Mouse (Mus musculus): ENCODE results near the gene Polrmt.
A peak's percentile ranks its signal among the peaks of the same experiment; 100 is the strongest.

The Polrmt gene

DNA sequence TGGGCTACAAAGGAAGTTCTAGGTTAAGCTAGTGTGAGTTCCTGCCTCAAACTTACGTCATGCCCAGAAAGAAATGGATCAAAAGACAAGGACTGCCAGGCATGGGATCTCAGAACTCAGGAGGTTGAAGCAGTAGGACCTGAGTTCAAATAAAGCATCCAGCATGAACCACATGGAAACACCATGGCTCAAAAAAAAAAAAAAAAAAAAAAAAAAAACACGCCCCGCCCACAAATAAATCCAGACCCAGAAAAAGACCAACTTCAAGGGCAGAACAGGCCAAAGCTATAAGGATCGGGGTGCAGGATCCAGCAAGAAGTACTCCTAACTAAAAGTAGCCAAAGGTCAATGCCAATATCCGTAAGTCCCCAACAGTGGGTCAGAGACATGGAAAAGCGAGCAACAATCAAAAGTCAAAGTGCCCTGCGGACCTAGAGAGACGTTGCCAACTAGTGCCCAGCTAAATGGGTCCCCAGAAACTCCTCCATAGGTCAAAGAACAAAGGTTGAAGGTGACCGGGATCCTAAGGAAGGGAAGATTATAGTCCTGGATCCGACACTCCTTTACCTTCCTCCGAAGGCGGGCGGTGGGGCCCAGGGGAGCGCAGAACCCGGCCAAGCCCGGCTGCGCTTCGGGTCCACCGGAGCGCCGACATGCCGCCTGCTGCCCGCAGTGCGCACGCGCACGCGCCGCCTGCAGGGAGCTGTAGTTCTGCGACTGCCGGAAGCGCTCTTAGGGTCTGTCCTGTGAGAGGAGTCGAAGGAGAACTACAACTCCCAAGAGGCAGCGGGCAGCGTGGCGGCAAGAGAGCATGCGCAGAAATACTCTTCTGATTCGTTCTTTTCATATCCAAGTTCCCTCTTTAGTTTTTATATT lies at the start of gene Polrmt:
TSS of gene Polrmt (minus strand) at position 684 of the 876 bp plus-strand sequence.
- DNase-seq (ENCODE audit: low read depth, low spot score) = peak; percentile 92

DNA sequence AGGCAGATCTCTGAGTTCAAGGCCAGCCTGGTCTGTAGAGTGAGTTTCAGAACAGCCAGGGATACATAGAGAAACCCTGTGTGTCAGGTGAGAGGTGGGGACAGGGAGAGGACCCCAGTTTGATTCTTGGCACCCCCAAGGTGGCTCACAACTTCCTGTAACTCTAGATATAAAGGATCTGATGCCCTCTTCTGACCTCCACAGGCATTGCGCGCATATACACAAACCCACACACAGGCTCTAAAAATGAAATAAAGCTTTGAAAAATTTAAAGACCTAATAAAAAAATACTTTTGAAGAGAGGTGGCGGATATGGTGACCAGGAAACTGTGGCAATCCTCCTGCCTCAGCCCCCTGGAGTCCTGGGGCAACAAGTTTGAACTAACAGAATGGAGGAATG lies 49.5 kb upstream of the Polrmt start:
- no peak for DNase-seq (ENCODE audit: low read depth, low spot score)

DNA sequence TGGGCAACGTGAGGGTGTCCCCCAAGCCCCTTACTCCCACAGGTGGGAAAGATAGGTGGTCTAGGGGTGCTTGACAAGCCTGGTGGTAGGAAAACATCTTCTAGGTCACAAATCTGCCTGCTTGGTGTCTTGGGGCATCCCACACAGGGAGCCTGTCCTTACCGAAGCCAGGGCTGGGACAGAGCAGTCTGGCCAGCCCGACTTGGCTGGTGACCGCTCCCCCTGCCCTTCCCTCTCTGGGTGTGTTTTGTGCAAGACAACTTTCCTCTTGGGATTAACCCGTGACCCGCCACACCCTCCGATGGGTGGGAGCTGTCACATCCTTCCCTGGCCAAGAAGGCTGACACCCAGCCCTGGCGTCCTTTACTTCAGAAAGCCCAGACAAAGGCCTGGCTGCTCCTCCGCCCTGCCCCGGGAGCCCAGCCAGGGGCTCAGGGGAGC lies 48.1 kb upstream of the Polrmt start:
- DNase-seq (ENCODE audit: low read depth, low spot score) = no peak

DNA sequence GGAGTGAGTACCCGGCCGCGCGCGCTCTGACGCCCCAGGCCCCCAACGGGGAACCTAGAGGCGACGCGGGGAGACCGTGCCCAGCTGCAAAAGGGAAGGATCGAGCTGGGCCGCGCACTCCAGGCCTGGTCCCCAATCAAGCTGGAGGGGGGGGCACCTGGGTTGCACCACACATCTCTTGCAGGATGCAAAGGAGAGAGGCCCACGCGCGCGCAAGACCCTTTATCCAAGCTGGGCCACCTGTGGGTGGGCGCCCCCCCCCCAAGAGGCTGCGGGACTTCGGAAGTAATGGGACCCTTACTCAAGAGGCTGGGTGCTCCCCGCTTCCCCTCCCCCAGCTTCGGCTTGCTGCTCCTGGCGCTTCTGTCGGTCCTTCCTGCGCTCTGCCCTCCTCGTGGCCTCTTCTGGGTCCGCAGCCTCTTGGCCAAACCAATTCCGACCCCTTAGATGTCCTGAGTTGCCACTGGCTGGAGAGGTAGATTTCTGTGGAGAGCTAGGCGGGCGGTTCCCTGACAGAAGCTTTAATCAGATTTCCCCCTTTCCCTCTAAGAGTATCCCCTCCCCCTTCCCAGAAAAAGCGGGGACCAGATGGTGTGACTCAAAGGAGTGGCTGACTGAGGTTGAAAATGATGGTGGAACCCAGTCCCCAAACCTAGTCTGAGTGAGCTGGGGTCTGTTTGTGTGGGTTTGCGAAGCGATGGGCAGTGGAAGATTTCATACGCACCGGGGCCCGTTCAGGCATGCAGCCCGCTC lies 47.5 kb upstream of the Polrmt start:
- DNase-seq (ENCODE audit: low read depth, low spot score) = no peak

DNA sequence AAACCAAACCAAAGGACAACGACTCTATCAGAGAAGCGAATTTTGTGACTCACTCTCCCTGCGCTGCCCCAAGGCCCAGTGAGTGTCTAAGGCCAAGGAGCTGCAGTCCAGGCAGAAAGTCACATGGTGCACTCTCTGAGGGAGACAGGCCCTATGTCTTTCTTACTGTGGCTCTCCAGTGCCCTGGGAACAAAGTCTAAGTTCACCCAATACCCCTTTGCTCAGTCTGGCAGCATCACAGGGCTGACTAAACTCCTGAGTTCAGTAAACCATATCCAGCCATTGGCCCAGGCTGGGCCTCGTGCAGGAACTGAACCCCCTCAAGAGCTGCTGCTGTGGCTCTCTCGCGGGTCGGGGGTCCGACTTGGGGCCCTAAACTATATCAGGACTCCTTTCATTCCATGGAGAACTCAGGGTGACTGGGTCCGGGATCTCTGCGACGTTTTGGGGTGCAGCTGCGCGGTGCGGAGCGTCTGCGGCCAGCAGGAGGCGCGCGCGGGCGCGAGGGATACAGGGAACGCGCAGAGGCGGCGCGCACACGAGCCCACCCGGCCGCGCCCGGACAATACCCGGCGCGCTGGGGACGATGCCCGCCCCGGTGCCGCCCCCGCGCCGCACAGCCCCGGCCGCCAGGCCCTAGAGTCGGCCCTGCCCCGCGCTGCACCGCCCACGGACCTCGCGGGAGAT lies 46.8 kb upstream of the Polrmt start, which contains the start of gene Palm:
TSS of gene Palm (plus strand) at position 522 of the 687 bp plus-strand sequence.
- DNase-seq (ENCODE audit: low read depth, low spot score) = peak; percentile 60

DNA sequence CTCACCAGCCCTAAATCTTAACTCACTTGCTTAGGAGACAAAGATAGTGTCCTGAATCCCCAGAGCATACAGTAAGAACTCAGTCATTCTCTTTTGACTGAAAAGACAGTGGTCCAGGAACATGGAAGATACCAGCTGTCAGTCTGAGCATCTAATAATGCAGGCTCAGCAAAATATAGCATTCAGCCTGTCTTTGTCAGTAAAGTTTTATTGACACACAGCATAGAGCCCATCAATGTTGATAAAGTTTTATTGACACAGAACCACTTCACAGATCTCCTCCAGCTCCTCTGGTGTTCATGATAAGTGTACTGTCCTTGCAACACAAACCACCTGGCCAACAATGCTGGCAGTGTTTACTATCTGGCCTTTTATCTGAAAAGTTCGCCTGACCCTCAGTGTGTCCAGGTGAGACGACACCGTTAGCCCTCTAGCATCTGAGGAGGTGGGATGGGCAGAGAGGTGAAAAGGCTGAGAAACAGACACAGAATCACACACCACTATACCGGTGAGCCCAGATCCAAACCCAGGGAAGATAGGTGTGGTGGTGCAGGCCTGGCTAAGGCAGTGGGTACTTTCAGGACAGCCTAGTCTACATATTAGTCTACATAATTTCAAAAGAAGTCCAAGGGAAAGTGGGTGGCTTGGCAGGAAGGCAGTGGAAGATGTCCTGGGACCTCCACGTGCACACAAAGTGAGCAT lies 46.1 kb upstream of the Polrmt start:
- DNase-seq (ENCODE audit: low read depth, low spot score) = no peak

DNA sequence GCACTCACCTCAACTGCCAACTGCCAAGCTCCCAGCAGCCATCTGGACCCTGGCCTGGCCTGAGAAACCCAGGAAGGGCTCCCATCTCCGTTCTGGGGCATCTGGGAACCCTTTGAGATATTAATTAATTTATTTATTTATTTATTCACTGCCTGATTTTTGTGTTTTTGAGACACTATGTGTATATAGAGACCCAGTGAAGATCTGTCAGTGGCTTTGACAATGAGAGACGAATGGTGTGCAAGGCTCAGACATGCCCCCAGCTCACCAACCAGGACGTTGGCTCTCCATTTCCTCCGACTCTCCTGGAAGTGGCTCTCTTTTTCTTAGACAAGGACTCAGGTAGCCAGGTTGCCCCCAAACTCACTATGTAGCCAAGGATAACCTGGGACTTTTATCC lies 44.5 kb upstream of the Polrmt start, which contains the start of gene Prss57:
TSS of gene Prss57 (minus strand) at position 101 of the 400 bp plus-strand sequence.
- no peak for DNase-seq (ENCODE audit: low read depth, low spot score)

DNA sequence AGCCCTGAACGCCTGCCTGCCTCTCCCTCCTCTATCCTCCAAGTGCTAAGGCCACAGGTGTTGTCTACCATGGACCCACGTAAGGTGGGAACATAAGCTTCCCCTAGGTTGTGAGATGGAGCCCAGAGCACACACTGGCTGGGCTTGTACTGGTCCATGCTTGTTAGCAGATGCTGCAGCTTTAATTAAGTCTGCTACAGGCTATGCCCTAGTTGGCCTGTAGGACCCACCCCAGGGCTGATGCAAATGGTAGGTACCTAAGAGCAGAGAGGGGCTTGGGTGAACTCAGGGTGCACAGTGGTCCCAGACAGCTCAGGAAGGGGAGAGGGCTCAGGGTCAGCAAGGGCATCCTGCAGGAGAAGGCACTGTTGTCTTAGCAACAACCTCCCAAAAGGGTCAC lies 43.2 kb upstream of the Polrmt start:
- no peak for DNase-seq (ENCODE audit: low read depth, low spot score)

DNA sequence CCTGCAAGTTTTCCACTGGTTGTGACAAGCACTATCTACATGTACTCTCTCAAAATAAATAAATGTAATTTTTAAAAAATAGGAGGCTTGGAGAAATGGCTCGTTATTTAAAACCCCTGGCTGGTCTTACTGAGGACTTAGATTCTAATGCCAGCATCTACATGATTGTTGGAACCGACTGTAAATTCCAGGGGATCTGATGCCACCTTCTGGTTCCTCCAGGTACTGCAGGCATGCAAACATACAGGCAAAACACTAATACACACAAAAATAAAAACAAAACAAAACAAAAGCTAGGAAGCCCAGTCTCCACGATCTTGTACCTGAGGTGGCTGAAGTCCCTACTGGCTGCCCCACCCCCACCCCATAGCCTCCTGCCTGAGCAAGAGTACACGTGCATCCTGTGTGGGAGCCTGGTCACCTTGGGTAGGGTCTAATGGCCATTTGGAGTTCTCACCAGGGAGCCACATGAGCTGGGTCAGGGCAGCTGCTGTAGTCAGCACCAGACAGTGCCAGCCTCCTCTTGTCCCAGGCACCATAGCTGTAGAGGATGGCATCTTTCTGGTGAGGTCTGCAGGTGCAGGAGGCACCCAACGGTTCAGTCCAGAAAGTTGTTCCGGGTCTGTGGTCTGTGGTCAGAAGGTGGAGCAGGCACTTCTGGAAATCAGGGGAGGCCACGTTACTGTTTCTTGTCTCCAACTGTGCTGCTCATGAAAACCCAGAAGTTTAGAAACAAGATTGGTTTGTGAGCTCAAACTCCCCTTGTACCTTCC lies 42.2 kb upstream of the Polrmt start:
- peak; percentile 63 for DNase-seq (ENCODE audit: low read depth, low spot score)

DNA sequence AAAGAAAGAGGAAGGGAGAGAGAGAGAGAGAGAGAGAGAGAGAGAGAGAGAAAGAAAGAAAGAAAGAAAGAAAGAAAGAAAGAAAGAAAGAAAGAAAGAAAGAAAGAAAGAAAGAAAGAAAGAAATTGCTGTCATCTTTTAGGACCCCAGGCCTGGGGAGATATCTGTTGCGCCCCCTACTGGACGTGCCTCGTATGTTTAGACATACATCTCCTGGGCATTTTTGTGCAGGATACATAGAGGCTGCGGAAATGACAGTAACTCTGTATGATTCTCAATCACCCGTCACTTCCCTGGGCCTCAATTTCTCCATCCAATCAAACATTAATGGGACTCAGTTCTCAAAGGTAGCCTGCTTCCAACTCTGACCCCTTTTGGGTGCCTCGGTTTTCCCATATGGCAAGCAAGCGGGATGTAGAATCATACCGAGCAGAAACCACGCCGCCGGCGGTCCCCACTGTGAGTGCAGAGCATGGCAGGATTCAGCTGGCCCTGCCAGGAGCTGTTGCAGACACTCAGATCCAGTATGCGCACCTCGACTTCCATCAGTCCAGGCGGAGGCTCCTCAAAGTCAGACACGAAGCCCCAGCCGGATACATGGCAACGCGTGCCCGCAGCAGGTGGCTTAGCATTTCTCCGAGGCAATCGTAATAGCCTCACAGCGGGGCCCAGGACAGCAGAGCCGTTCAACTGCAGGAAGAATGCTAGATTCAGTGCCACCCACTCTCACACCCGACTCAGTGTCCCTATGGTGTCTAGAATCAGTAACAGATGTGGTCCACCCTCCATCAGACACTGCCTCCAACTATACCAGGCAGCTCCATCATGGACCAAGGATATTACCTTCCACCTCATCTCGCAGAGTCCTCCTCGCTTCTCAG lies 37.8 kb upstream of the Polrmt start:
- DNase-seq (ENCODE audit: low read depth, low spot score) = no peak

DNA sequence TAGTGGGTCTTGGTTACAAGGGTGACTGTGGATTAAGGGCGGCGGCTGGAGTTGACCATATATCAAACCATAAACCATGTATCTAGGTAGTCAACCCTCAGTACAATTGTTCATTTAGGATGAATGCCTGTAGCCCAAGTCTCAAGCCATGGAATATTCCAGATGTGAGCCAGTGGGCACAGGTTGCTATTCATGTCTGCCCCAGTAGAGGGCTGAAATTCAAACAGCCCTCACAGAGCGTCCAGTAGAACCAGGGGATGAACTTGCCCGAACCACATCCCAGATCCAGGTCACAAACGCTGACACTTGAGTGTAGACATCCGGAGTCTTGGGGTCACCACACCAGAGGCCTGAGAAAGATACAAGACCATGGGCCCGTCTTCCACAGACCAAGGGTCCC lies 36.7 kb upstream of the Polrmt start:
- no peak for DNase-seq (ENCODE audit: low read depth, low spot score)

DNA sequence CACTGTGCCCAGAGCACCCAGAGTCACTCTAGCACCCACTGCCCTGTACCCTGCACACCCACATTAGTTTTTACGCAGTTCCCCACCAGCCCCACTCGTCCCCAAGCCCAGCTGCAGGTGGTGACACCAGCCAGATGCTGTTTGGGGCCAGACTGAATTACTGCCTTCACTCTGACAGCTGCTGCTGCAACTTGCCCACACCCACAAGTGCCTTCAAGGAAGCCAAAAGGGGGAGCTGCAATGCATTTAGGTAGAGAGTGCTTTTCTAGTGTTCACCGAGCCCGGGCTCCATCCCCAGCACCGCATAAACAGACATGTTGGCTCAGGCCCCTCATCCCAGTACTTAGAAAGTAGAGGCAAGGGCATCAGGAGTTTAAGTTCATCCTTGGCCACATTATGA lies 35.6 kb upstream of the Polrmt start:
- no peak for DNase-seq (ENCODE audit: low read depth, low spot score)

DNA sequence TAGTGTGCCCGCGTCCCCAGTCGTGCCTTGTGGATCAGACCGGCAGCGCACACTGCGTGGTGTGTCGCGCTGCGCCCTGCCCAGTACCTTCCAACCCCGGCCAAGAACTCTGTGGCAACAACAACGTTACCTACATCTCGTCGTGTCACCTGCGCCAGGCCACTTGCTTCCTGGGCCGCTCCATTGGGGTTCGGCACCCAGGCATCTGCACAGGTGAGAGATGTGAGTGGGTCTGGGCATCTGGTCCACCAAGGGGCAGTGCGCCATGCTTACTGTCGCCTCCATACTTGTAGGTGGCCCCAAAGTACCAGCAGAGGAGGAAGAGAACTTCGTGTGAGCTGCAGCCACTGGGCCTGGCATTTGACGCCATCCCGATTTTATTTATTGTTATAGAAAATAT lies 34.8 kb upstream of the Polrmt start:
- DNase-seq (ENCODE audit: low read depth, low spot score) = no peak

DNA sequence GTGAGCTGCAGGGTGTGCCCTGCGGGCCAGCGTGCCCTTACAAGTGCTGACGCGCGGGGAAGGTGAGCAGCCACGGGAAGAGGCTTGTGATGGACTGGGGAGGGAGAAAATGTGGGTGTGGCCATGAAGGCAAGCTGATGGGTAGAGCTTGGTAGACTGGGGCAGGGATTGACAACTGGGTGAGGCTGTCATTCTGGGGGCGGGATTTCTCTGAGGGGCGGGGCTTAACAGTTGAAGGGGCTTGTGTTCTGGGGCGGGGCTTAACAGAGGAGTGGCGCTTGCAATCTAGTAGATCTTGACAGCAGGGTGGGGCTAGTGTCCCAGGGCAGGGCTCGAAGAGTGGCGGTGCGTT lies 34.3 kb upstream of the Polrmt start:
- DNase-seq (ENCODE audit: low read depth, low spot score) = peak; percentile 49

DNA sequence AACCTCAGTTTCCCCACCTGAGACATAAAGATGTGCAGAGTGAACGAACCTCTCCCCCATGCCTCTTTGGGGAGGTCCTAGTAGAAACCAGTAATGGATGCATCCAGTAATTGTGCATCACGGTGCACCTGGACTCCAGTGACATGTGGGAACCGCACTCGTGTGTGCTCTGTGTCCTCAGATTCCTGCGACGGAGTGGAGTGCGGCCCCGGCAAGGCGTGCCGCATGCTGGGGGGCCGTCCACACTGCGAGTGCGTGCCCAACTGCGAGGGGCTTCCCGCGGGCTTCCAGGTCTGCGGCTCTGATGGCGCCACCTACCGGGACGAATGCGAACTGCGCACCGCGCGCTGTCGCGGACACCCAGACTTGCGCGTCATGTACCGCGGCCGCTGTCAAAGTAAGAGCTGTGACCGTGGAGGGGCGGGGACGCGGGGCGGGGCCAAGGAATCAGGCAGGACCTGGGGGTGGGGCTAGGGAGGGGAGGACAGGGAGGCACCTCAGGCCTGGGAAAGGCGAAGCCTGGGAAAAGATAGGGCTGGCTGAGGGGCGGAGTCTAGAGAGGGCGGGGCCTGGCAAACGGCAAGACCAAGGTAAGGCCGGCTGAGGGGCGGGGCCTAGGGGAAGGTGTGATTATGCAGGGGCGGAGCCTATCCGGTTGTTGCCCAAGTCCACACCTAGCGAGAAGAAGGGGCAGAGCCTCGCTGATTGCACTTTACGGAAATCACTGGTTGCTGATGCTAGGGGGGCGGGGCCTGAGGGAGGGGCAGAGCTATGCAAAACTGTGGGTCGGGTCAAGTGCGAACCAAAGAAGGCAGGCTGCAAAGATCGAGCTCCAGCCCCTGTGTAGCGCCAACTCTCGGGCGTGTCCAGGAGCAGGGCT lies 33.6 kb upstream of the Polrmt start:
- DNase-seq (ENCODE audit: low read depth, low spot score) = peak; percentile 90

DNA sequence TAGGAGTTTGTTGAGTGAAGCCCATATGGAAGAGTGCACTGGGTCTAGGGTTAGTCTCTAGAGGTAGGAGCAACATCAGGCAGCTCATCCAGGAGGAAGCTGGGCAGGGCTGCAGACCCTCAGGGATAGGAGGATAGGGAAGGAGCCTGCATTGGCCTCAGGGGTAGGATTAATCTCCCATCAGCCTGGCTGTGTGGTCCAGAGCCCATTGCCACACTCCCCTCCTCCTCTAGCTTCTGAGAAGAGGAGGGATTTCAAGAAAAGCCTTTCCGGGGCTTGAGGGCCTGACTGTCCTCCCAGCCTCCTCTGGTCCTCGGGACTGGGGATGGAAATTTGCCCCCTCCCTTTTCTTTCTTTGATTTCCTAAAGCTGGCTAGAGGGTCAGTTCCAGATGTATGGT lies 32.8 kb upstream of the Polrmt start:
- DNase-seq (ENCODE audit: low read depth, low spot score) = no peak

DNA sequence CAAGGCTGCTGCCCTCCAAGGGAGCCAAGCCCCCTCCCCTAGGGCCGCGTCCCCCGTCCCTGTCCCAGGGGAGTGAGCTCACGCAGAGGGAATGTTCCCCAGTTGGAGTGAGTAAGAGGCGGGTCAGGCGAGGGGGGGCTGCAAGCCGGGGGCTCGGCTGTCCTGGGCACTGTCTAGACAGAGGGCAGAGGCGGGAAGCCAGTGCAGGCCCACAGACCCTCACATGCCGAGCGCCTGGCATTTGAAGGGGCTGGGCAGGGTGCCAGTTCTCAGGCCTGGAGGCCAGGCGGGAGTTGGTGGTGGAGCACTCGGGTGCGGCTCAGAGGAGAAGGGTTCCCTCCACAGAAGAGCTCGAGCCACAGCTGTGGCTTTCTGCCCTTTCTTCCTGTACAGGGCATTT lies 31.6 kb upstream of the Polrmt start:
- no peak for DNase-seq (ENCODE audit: low read depth, low spot score)

DNA sequence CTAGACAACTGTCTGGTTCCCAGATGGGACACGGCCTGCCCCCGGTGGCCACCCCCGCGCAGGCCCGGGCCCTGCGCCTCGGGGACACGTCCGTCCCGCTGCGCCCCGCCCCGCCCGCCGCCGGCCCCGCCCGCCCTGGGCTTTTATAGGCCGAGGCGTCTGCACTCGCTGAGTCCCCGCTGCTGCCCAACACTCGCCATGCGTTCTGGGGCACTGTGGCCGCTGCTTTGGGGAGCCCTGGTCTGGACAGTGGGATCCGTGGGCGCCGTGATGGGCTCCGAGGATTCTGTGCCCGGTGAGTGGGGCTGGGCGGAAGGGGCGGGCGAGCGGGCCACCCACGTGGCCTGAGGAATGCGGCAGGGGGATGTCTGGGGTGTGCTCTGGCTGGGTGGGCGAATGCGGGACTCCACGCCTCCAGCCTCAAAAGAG lies 30.7 kb upstream of the Polrmt start, which contains the start of gene Fstl3:
TSS of gene Fstl3 (plus strand) at position 170 of the 429 bp plus-strand sequence.
- DNase-seq (ENCODE audit: low read depth, low spot score) = no peak
